Mouse (Mus musculus): ENCODE measurements around the gene Larp4. TPM values are rescaled to one million over a fixed set of nuclear protein-coding genes. Genes with fewer than 3 reads are reported as not detected.

Larp4 gene
- polyA plus RNA-seq, 1 experiment from 2014 or later, result 38.0 TPM

DNA sequence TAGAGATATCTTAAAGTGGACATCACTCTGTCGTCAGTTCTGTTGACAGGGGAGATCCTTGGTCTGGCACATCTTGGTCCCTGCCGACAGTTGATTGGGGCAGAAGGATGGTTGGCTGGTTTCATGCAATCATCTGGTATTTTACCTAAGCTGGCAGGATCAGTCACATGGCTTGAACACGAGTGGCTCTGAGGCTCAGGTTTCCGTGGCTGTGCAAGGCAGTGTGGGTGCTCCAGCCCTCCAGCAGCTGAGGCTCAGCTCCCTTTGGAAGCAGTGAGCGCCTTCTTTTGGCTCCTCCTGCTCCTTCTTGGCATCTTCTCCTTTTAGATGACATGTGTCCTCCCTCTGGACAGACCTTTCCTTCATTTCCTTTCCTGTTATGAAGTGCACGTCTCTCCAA lies 75.7 kb downstream of the Larp4 start:
- WGBS, result 61% methylated on average over 6 of the region's 6 CpGs

DNA sequence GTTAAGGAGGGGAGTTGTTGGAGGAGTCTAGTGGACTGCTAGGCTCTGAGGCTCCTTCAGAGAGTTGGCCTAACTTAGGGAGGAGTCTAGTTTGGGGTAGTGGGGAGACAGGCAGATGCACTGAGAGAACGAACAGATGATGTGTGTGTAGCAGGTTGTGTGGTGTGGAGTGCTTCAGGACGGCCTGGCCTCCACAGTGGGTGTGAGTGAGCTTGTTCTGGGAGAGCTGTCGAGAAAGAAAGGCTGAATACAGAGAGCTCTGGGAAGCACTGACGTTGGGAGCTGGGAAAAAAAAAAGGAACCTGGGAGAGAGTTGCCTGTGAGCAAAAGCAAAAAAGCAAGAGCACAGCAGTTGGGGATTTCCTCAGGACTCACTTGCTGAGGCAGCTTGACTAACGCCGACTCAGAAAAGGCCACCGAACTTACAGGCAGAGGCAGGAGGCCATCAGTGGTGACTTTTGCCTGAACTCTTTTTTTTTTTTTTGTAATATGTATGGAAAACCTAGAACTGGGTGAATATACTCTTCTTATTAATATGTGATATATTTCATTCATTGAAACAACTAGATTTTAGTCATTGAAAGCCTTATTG lies 79.7 kb downstream of the Larp4 start:
- WGBS, result 89% methylated on average over 7 of the region's 7 CpGs
- H3K36me3 ChIP-seq (replicated peaks), result peaks cover 50% of the 10 kb centered on the region
- no peak for DNase-seq (ENCODE audit: low spot score)
- H3K27ac ChIP-seq (replicated peaks), result no peak overlapping the region
- H3K4me1 ChIP-seq, result peaks cover 21% of the 10 kb centered on the region
- H3K4me3 ChIP-seq, result no peak overlapping the region
- no peaks in the 10 kb centered on the region for H3K27me3 ChIP-seq (replicated peaks; ENCODE audit: low read depth, poor library complexity, severe bottlenecking)
- no peaks in the 10 kb centered on the region for H3K9me3 ChIP-seq

More for the DNA sequence above, 75.7 kb downstream of the Larp4 start:
- Histone ChIP-seq H3K27me3 (replicated peaks; ENCODE audit: low read depth, poor library complexity, severe bottlenecking) (no peaks in the 10 kb centered on the region), H3K4me1 (peaks cover 31% of the 10 kb centered on the region), H3K9me3 (no peaks in the 10 kb centered on the region), H3K27ac (replicated peaks) (no peak overlapping the region), H3K36me3 (replicated peaks) (peaks cover 47% of the 10 kb centered on the region), H3K4me3 (no peak overlapping the region)
- DNase-seq (ENCODE audit: low spot score), result no peak

DNA sequence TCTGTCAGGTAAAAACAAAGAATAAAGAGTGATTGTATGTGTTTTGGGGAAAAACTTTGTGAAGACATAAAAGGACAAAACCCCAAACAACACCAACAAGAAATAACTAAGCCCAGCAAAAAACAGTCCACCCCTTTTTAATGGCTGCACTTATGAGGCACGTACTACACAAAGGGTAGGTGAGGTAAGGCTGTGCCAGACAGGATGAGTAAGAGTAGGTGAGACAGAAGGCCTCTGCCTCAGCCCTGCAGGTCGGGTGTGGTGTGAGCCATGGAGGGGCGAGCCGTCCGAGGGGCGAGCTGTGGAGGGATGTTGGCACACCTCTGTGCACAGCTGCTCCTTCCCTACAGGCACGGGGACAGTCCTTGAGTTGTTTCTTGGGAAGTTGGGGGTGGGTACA lies 81.1 kb downstream of the Larp4 start:
- Histone ChIP-seq H3K4me1 (peaks cover 13% of the 10 kb centered on the region), H3K36me3 (replicated peaks) (peaks cover 64% of the 10 kb centered on the region), H3K9me3 (no peaks in the 10 kb centered on the region), H3K27ac (replicated peaks) (no peak overlapping the region), H3K27me3 (replicated peaks; ENCODE audit: low read depth, poor library complexity, severe bottlenecking) (no peaks in the 10 kb centered on the region), H3K4me3 (no peak overlapping the region)
- WGBS, result 84% methylated on average over 7 of the region's 7 CpGs
- no peak for DNase-seq (ENCODE audit: low spot score)

DNA sequence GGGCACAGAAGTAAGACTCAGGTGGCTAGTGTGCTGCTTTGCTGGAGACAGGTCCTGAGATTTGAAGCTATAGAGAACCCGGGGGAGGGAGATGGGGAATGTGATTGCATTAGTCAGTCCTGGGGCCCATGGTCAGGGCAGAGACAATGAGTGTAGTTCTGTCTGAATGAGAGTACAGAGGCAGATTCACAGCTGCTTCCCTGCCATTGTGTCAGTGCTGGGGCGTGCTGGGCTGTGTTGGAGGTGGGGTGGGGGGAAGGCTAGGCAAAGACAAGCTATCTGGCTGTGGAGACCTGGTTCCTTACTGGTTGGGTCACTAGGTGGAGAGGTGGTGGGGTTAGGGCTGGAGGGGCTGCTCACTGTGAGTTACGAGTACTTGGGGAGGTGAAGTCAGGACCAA lies 82.9 kb downstream of the Larp4 start:
- Histone ChIP-seq H3K27me3 (replicated peaks; ENCODE audit: low read depth, poor library complexity, severe bottlenecking) (no peaks in the 10 kb centered on the region), H3K4me3 (no peak overlapping the region), H3K36me3 (replicated peaks) (peaks cover 58% of the 10 kb centered on the region), H3K4me1 (peaks cover 7% of the 10 kb centered on the region; the same call in 1 of the 2 replicates), H3K27ac (replicated peaks) (no peak overlapping the region), H3K9me3 (no peaks in the 10 kb centered on the region)
- no peak for DNase-seq (ENCODE audit: low spot score)
- WGBS, result 60% methylated on average over 3 of the region's 3 CpGs

DNA sequence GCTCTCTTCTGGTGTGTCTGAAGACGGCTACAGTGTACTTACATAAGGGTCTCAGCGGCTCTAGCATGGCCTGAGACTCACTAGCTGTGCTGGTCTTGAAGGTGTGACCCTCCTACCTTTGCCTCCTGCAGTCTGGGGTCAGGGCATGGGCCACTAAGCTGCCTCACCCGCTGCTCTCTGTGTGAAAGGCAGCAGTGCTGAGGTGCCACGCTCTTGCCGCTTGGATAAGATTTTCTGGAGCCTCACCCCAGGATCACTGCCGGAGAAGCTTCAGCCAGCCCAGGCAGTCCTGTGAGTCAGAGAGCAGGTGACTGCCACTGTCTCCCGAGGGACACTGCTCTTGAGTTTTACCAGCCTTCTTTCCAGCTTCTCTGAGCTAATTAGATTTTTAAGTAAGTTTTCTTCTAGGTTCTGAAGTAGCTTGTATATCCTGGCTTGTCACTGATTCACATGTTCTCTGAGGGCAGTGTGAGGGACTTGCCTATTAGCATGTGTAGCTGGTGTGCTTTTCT lies 86.6 kb downstream of the Larp4 start:
- no peaks in the 10 kb centered on the region for H3K9me3 ChIP-seq
- peaks cover 19% of the 10 kb centered on the region for H3K4me1 ChIP-seq
- peaks cover 28% of the 10 kb centered on the region for H3K36me3 ChIP-seq (replicated peaks)
- 94% methylated on average over 7 of the region's 7 CpGs for WGBS
- H3K4me3 ChIP-seq, result no peak overlapping the region
- no peaks in the 10 kb centered on the region for H3K27me3 ChIP-seq (replicated peaks; ENCODE audit: low read depth, poor library complexity, severe bottlenecking)
- no peak overlapping the region for H3K27ac ChIP-seq (replicated peaks)
- no peak for DNase-seq (ENCODE audit: low spot score)

DNA sequence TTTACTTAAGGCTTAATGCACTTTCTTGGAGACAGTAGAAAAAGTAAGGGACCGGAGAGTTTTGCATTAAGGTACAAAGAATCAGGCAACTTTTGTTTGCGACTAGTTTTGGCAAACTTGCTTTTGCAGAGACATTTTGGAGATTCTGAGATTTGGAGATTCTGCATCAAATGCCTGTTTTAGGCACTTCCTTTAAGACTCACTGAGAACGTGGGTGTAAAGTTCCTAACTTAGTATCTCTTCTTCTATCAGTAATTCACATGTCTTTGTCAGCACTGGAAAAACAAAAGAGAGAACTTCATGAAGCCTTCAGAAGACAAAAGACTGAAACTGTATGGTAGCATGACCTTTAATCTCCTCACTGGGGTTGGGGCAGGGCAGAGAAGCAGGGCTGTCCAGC lies 87.8 kb downstream of the Larp4 start:
- Histone ChIP-seq H3K27ac (replicated peaks) (no peak overlapping the region), H3K36me3 (replicated peaks) (peaks cover 23% of the 10 kb centered on the region), H3K4me3 (no peak overlapping the region), H3K4me1 (peaks cover 19% of the 10 kb centered on the region), H3K9me3 (no peaks in the 10 kb centered on the region), H3K27me3 (replicated peaks; ENCODE audit: low read depth, poor library complexity, severe bottlenecking) (no peaks in the 10 kb centered on the region)
- WGBS, result 85% methylated on average over 3 of the region's 3 CpGs
- no peak for DNase-seq (ENCODE audit: low spot score)

DNA sequence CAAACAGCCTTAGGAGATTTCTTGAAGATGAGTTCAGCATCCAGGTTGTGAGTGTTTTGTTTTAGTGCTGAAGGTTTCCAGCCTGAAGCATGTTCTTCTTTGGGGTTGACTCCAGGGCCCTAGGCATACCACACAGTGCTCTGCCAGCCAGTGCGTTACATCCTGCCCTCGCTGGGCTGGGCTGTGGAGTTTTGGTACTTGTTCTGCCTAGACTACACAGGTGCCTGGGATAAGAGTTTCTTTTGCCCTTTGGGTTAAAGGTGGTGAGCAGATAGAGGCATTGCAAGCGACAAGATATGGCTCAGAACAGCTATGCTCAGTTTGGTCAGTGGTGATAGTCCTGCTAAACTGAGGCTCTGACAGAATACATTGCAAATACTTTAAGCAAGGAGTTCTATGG lies 88.3 kb downstream of the Larp4 start:
- no peaks in the 10 kb centered on the region for H3K9me3 ChIP-seq
- peaks cover 15% of the 10 kb centered on the region for H3K4me1 ChIP-seq
- no peak for DNase-seq (ENCODE audit: low spot score)
- peaks cover 20% of the 10 kb centered on the region for H3K36me3 ChIP-seq (replicated peaks)
- H3K4me3 ChIP-seq, result no peak overlapping the region
- WGBS, result 87% methylated on average over 3 of the region's 3 CpGs
- no peaks in the 10 kb centered on the region for H3K27me3 ChIP-seq (replicated peaks; ENCODE audit: low read depth, poor library complexity, severe bottlenecking)
- H3K27ac ChIP-seq (replicated peaks), result no peak overlapping the region

DNA sequence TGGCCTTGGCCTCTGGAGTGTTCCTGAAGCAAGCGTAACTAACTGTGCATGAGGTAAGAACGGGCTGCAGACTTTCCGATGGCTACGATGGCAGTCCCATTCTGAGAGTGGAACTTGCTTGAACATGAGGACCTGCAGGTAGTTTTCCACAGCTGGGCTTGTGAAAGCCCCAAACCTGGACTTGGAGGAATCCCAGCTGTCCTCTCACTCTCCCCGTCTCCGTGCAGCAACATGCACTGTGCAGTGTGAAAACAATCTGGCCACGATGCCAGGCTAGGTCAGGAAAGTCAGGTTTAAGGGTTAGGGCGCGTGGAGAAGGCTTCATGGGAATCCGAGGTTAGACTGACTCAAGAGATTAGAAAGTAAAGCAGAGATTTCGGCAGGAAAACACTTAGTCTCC lies 89.0 kb downstream of the Larp4 start:
- Histone ChIP-seq H3K9me3 (no peaks in the 10 kb centered on the region), H3K4me1 (peaks cover 15% of the 10 kb centered on the region), H3K36me3 (replicated peaks) (peaks cover 20% of the 10 kb centered on the region), H3K27me3 (replicated peaks; ENCODE audit: low read depth, poor library complexity, severe bottlenecking) (no peaks in the 10 kb centered on the region), H3K4me3 (no peak overlapping the region), H3K27ac (replicated peaks) (no peak overlapping the region)
- WGBS, result 81% methylated on average over 11 of the region's 11 CpGs
- no peak for DNase-seq (ENCODE audit: low spot score)

DNA sequence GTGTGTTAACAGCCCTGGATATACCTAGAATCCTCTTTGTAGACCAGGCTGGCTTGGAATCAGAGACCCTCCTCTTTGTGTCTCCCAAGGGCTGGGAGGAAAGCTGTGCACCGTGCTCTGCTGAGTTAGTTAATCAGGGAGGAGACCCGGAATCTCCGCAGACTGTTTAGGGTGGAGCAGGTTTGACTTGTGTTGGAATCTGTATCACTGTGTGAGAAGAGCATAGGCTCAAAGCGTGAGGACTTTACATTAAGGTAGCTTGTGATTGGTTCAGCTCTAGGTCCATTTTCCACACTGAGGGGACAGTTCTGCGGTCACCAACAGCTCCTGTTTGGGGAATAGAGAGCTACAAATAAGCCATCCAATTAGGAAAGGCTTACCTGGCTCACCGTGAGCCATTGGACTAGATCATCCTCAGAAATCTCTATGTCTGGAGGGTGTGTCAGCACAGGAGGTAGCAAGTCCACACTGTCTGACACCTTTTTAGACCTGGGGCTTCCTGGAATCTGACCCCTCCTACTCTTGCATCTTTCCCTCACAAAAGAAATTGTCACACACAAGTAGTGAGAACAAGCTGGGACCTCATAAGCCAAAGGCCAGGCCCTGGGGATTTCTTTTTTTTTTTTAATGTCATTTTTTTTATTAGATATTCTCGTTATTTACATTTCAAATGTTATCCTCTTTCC lies 89.9 kb downstream of the Larp4 start:
- H3K4me1 ChIP-seq, result peaks cover 15% of the 10 kb centered on the region
- no peak overlapping the region for H3K4me3 ChIP-seq
- 83% methylated on average over 7 of the region's 7 CpGs for WGBS
- H3K27ac ChIP-seq (replicated peaks), result no peak overlapping the region
- no peaks in the 10 kb centered on the region for H3K27me3 ChIP-seq (replicated peaks; ENCODE audit: low read depth, poor library complexity, severe bottlenecking)
- no peaks in the 10 kb centered on the region for H3K9me3 ChIP-seq
- DNase-seq (ENCODE audit: low spot score), result no peak
- H3K36me3 ChIP-seq (replicated peaks), result peaks cover 18% of the 10 kb centered on the region

DNA sequence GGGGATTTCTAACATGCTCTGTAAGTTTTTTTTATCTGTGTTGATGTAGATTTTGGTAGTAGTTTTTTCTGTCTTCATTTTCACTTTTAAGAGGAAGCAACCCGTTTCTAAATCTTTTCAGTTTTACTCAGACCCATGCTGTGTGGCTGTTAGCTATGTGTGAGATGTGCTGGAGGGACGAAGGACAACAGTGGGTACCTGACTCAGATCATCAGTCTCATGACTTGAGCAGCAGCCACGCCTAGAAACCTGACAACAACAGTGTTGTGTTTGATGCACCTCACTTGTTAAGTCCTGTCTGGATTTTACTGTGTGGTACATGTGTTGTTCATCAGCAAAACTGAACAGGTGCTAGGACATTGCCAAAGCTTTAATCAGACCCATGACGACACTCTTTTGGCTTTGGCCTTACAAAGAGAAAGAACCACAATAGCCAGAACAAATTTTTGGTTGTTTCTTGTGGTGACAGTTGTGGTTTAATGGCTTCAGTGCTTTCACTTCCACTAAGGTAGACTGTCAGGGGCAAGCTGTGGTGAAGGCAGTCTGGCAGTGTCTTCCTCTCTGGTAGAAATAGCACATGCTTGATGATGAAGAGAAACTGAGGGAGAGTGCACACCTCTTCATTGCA lies 90.8 kb downstream of the Larp4 start:
- H3K27ac ChIP-seq (replicated peaks), result no peak overlapping the region
- 91% methylated on average over 4 of the region's 4 CpGs for WGBS
- no peaks in the 10 kb centered on the region for H3K9me3 ChIP-seq
- no peak overlapping the region for H3K4me3 ChIP-seq
- H3K36me3 ChIP-seq (replicated peaks), result peaks cover 9% of the 10 kb centered on the region
- peaks cover 15% of the 10 kb centered on the region for H3K4me1 ChIP-seq
- no peaks in the 10 kb centered on the region for H3K27me3 ChIP-seq (replicated peaks; ENCODE audit: low read depth, poor library complexity, severe bottlenecking)
- no peak for DNase-seq (ENCODE audit: low spot score)

DNA sequence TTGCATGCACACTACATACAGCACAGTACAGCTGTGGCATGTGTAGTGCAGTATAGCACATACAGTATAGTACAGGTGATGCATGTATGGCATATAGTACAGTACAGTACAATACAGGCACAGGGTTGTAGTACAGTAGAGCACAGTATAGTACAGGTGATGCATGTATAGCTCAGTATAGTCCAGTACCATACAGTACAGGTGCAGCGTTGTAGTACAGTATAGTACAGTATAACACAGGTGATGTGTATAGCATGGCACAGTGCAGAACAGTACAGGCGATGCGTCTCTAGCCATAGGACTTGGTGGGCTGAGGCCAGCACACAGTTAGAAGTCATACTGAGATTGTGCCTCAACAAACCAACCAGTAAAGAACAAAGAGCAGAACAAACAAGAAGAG lies 91.5 kb downstream of the Larp4 start:
- H3K9me3 ChIP-seq, result no peaks in the 10 kb centered on the region
- DNase-seq (ENCODE audit: low spot score), result no peak
- H3K27ac ChIP-seq (replicated peaks), result no peak overlapping the region
- H3K36me3 ChIP-seq (replicated peaks), result peaks cover 3% of the 10 kb centered on the region
- H3K4me3 ChIP-seq, result no peak overlapping the region
- H3K4me1 ChIP-seq, result peaks cover 15% of the 10 kb centered on the region
- WGBS, result 99% methylated on average over 3 of the region's 3 CpGs
- no peaks in the 10 kb centered on the region for H3K27me3 ChIP-seq (replicated peaks; ENCODE audit: low read depth, poor library complexity, severe bottlenecking)

DNA sequence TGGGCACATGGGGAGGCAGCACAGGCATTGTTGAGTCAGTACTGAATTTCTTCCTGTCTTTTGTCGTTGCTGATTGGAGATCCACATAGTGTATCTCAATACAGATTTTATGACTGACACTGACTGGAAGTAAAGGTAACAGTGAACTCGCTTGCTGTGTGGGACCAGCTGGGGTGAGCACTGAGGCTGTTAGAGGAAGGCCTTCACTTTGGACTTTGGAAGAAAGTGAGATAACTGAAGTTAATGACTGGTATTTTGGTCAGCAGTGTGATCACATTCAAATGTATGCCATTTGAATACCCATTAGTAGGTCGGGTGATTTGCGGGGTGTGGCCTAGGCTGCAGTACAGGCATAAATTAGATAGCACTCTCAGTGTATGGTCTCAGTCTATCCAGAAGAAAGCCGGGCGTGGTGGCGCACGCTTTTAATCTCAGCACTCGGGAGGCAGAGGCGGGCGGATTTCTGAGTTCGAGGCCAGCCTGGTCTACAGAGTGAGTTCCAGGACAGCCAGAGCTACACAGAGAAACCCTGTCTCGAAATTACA lies 93.4 kb downstream of the Larp4 start:
- Histone ChIP-seq H3K27me3 (replicated peaks; ENCODE audit: low read depth, poor library complexity, severe bottlenecking) (no peaks in the 10 kb centered on the region), H3K9me3 (no peaks in the 10 kb centered on the region), H3K27ac (replicated peaks) (no peak overlapping the region), H3K36me3 (replicated peaks) (no peaks in the 10 kb centered on the region), H3K4me1 (peaks cover 12% of the 10 kb centered on the region), H3K4me3 (no peak overlapping the region)
- no peak for DNase-seq (ENCODE audit: low spot score)
- 92% methylated on average over 13 of the region's 13 CpGs for whole genome bisulfite sequencing

Measured in embryonic facial prominence, embryonic 10.5 days (tissue).